Mouse (Mus musculus) heart, postnatal 25 days (tissue): ENCODE results near the gene Pkd1l3. TPM values are rescaled to one million over a fixed set of nuclear protein-coding genes. Genes with fewer than 3 reads are reported as not detected.

ENCODE experiments used
- DNase-seq: peaks from one replicate; pipeline ENCODE4 v3.0.0; 2022; ENCODE audit warnings: low spot score
- intact Hi-C: fragments of 180-260 bp; cut with DNase I; formaldehyde crosslinking; loops from one replicate; pipeline ENCODE4 v1.15.1; 2025
- total RNA-seq, 2 experiments: library from RNA; stranded (reverse); gene quantifications; 2 replicates each; pipeline ENCODE4 v1.2.3; 2021

Pkd1l3 gene
- total RNA-seq, 2 experiments from 2014 or later, result not detected

DNA sequence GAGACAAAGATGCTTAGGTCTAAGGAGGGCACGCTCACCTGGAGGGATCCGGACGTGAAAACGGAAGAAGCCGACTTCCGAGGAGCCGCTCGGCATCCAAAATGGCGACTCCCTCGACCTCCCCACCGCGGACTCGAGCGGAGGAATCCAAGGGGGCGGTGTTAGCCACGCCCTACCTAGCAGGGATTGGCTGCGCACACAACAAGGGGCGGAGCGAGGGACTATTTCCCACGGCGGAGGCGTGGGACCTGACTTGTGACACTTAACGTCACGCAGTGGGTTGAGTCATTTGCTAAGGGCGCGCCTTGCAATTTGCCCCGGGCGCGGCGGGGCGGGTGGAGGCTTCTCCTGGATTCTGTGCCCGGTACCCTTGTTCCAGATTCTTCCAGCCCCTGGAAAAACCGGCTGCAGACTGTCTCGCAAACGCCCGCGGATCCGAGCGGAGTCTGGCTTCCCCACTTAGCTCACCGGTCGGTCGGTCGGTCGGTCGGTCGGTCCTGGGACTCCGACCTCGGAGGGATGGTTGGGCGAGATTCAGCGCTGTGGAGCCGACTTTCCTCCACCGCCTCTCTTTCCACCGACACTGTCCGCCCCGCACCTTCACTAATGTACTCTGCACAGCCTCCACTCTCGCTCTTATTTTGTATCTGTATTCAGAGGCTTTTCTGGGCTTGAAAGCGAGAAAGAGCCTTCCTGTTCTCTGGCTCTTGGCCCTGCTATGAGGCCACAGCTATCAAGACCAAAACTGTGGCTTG lies 79.0 kb downstream of the Pkd1l3 start, which contains the start of gene Ist1:
Ist1 (minus strand) TSS at position 115 of the 755 bp plus-strand sequence.
- intact Hi-C loops, result loop anchor here (5.0 kb wide), 2 partner anchors 81 to 84 kb away; partner anchors contain the start of genes Ap1g1 and Pkd1l3
- DNase-seq, result peak; percentile 97

DNA sequence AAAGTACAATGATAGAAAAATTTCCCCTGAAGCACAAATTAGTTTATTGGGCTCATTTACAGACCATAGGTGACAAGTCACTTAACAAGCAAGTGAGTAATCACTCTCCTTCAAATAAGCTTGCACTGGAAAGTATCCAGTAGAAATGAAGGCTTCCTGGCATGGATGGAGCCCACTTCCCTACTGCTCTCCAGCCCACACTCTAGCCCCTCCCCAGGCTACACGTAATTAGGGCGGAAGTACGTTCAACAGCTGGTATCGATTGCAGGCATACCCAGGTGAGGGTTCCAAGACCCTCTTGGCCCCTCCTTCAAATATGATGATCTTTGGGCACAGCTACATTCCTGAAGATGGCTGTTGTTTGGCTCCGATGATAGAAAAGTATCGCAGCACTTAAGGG lies 79.8 kb downstream of the Pkd1l3 start:
- intact Hi-C loops, result loop anchor here (5.0 kb wide), 2 partner anchors 82 to 83 kb away; partner anchors contain the start of genes Ap1g1 and Pkd1l3
- DNase-seq, result no peak

DNA sequence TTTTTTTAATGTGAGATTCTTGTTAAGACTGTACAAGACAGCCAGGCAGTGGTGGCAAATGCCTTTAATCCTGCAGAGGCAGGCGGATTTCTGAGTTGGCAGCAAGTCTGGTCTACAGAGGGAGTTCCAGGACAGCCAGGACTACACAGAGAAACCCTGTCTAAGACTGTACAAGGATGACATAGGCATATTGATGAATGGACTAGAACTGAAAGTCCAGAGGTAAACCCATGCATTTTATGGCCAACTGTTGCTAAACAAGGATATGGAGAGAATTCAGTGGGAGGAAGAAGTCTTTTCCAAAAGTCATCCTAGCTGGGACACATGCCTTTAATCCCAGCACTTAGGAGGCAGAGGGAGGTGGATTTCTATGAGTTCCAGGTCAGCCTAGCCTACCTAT lies 83.4 kb downstream of the Pkd1l3 start:
- no peak for DNase-seq
- intact Hi-C loops, result no loop called here

DNA sequence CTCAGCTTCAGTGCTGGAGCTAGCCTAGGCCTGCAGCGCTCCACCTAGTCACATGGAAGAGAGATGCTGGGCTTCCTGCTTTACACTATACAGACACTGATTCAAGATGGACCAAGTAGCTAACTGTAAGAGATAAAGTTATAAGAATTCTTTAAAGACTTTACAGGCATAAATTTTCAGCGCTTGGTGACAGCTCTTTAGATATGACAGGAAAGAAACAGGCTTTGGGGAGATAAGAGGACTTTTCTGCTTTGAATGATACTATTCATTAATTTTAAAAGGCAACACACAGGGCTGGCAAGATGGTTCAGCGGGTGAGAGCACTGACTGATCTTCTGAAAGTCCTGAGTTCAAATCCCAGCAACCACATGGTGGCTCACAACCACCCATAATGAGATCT lies 84.2 kb downstream of the Pkd1l3 start:
- intact Hi-C loops, result no loop called here
- no peak for DNase-seq

DNA sequence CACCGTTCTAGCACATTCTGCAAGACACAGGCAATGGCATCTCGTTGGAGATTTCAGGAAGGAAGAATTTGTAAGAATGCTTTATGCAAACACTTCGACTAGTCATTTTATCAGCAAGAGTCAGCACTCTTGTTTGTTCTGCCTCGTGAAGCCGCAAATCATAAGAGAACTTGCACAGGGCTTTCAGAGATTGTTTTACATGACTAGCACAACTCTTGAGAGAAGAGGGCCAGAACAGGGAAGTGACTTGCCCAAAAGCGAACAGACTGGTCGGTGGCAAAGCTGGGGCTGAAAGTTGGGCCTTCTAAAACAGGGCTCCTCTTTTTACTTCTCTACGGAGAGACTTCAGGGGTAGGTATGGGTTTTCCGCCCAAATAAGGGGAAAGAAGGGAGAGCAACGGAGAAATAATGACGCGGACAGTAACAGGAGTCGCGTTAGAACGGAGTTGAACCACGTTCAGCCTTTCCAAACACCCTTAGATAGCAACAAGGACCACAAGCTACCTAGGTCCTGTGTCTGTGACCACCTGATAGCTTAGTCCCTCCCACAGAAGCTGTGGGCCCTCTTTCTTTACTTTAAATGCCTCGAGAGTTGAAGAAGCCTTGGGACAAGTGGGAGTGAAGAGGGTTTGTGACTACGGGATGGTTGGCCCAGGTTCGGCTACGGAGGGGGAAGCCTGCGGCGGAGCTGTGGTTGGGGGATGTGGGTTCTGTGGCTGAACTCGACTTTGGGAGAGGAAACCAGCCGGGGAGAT lies 90.4 kb downstream of the Pkd1l3 start:
- DNase-seq, result no peak
- intact Hi-C loops, result no loop called here

DNA sequence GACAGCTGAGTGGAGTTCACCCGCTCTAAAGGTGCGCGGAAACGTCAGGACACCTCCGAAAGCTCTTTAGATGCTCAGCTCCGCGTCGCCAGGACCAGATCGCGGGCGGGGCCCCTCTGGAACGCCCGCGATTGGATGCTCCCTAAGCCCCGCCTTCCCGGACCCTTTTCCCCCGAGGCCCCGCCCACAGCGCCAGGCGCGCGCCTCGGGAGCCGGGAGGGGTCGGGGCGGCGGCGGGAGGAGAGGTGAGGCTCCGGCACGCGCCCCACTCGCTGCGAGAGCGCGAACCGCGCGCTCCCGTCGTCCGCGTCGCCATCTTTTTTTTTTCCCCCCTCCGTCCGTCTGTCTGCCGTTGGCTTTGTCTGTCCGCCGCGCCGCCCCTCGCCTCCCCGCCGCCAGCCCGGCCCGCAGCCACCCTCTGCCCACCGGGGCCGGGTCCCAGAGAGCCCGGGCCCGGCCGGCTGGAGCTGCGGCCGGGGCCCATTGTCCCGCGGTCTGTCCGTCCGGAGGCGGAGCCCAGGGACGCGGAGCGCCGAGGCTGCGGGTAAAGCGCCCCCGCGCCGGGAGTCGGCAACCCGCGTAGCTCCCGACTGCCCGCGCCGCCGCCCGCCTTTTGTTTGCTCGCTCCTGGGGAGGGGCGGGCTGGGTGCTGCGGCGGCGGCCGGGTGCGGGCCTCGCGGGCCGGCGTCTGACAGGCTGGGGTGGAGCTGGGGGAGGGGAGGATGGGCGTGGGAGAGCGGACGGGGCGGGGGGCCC lies 91.2 kb downstream of the Pkd1l3 start, which contains the start of gene Zfp821:
Zfp821 (plus strand) TSS at position 227 of the 756 bp plus-strand sequence.
- intact Hi-C loops, result no loop called here
- DNase-seq, result peak; percentile 88

DNA sequence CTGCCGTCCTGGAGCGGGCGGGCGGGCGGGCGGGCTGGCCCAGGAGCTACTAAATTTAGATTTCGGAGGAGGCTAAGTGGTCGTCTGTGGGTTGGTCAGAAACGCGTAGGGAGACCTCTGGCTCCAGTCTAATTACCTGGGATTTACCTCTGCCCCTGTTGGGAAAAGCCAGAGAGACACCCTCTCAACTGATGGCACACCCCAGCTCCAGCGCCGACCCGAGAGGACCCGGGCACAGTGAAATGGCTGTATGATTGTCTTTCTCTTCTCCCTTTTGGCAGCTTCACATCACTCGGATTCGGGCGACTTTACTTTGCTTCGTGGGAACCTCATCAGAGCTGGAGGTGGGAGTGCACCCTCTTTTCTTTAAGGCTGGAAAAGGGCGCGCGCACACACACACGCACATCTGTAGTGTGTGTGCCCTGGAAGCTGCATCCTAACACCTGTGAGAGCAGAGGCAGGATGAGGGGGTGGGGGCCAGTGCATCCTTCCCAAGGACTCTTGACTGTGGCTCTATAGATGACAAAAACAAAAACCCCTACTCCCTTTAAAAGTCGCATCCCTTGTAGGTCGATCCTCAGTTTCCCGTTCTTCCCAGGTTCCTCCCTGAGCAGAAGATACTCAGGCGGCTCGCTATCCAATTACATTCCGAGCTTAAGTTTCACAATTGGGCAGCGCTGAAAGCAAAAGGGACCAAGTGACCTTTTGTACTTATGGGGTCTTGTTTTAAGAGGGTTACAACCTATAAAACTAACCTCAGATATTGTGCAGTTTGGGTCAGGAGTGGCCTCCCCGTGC lies 92.0 kb downstream of the Pkd1l3 start:
- no peak for DNase-seq

DNA sequence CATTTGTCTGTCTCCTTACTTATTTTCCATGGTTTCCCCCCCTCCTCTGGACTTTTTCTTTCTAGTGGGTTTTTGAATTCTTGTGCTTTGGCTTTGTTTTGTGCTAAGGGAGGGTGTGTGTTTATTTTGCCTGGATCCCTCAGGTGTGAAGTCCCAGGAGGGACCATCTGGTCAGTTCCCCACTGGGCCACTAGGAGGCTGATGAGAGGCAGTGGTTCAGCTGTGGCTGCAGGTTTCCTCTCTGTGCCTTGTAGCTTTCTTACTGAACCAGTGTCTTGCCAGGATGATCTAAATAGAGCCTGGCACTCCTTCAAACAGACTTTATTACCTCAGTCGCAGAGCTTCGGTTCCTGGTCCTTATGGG lies 92.5 kb downstream of the Pkd1l3 start:
- intact Hi-C loops, result no loop called here
- no peak for DNase-seq

More for the DNA sequence above, 92.0 kb downstream of the Pkd1l3 start:
- intact Hi-C loops, result no loop called here

DNA sequence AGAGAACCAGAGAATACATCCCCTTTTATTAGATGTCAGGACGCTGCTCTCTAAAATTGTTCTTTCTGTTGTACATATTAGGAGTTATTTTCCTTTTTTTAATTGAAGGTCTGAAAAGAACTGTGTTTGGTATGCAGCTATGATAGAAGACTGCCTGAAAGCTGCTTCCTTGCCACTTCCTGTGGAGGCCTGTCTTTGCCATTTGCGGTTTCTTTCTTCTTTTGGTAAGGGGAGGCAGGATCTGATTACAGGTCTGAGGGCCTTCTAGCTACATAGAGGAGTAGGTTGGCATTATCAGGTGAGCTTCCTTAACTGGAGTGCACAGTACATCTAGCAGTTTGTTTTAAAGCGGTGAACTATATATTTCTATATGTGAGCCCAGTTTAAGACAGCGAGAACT lies 93.6 kb downstream of the Pkd1l3 start:
- intact Hi-C loops, result no loop called here
- no peak for DNase-seq

DNA sequence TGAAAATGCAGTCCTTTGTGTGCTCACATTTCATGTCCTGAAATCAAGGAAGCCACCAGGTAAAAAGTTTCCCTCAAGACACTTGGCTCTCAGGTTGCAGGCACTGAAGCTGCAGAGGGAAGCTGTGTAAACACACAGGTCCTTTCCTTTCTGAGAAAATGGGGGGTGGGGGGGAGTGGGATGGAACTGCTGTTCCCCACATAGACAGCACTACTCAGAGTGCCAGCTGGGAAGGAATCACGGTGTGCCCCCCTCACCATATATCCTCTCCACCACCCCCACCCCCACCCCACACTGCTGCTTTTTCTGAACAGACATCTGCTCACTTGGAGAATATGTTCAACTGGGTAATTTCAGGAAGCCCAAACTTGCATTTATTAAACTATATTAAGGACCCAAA lies 98.2 kb downstream of the Pkd1l3 start:
- no peak for DNase-seq
- intact Hi-C loops, result no loop called here

DNA sequence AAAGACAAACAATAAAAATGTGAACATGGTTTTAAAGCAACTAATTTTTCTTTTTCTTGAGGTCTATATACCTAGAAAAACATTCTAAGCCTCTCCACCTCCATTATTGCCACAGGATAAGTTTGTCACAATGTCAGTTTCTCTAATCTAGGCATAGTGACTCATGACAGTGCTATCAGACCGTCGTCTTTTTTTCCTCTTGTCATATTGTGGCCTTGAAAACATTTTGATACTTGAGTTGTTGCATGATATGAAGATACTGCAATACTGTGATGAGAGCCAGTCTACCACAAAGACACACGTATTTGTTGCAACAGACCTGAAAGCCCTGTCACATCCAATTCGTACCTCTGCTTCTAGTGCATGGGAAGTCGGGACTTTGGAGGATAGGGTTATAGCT lies 100.6 kb downstream of the Pkd1l3 start:
- no peak for DNase-seq
- intact Hi-C loops, result no loop called here

Other genes starting within 250 kb of the Pkd1l3 start
- gene Pmfbp1, start 120.5 kb upstream of the Pkd1l3 start, total RNA-seq, result not detected
- gene Dhx38, start 48.7 kb upstream of the Pkd1l3 start, total RNA-seq, result 10 to 100 TPM; 11.6 to 12.5 TPM
- 1 to 10 TPM; 4.1 to 4.9 TPM for gene Txnl4b, start 48.6 kb upstream of the Pkd1l3 start, total RNA-seq
- 1 to 10 TPM; 3.8 to 9.2 TPM for gene Hp, start 35.3 kb upstream of the Pkd1l3 start, total RNA-seq
- gene Dhodh, start 5.8 kb upstream of the Pkd1l3 start, total RNA-seq, result 10 to 100 TPM; 17.7 to 19.6 TPM
- gene Ist1, start 78.7 kb downstream of the Pkd1l3 start, total RNA-seq, result 10 to 100 TPM; 36.7 to 45.7 TPM
- gene Zfp821, start 91.0 kb downstream of the Pkd1l3 start, total RNA-seq, result 1 to 10 TPM; 6.1 to 7.3 TPM
- 10 to 100 TPM; 20.1 to 20.5 TPM for gene Atxn1l, start 123.2 kb downstream of the Pkd1l3 start, total RNA-seq
- 10 to 100 TPM; 38.0 to 41.4 TPM for gene Ap1g1, start 164.0 kb downstream of the Pkd1l3 start, total RNA-seq